Mouse (Mus musculus) thymus, postnatal 36 days (tissue): ENCODE results near the gene Txn1.
A peak's percentile ranks its signal among the peaks of the same experiment; 100 is the strongest.

ENCODE experiments used
- DNase-seq, 2 experiments: peaks; one replicate each; pipeline ENCODE4 v3.0.0; 2022; ENCODE audit warnings: mixed read lengths in 2 of 2

The Txn1 gene

DNA sequence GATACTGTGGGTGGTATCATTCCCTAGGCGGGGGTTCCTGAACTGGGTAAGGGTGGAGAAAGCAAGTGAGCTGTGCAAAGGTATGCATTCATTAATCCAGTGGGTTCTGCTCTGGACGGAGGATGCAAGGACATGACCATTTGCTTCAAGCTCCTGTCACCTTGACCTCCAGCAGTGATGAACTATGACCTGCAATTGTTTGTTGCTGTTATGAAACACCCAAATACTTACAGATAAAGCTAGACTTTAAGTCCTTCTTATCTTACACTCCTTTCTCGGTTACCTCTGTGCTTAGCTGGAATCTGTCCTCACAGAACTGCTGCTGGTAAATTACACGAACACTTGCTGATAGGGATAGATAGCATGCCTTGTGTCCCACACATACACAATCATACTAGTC is 15.6 kb downstream of the Txn1 start:
- DNase-seq, result no peak

DNA sequence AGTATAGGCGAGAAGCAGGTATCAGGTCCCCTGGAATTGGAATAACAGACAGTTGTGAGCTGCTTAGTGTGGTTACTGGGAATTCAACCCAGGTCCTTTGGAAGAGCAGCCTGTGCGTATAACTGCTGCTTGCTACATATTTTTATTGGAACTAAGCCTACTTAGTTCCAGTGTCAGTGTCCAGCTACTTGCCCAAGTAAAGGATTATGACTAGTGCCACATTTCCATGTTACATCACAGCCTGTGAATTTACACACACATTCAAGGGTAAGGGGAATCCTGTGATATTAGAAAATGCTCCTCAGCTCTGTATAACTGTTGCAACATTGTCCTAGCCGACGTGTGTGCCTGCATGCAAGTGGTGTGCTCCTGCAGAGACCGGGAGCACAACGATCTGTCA is 18.9 kb downstream of the Txn1 start:
- no peak for DNase-seq

GRCm38 (mm10) chr4:57934181-57934580 is 22.0 kb downstream of the Txn1 start:
- DNase-seq, result no peak

DNA sequence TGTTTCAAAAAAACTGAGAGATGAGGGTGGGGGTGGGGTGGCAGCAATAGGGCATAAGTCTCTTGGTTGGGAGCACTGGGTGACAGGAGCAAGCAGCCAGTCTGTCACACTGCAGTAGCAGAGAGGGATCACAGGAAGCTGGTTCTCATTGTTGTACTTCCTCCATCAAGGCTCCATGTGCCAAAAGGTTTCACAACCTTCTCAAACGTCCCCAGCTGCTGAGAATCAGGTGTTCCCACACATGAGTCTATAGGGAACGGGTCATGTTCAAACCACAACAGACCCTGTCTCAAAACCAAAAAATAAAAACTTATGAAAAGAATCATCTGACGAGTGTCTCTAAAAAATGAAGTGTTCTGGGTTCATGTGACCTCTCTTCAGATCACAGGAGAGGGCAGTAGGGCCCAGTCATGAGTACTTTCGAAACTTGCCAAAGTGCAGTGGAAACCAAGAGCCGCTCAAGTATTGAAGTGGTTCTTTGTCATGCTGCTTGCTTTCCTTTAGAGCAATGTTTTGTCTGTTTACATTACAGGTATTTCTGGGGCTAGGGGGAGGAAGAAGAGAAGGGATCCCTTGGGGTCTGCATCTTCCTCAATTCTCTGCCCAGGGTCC is 25.5 kb downstream of the Txn1 start:
- no peak for DNase-seq

- no peak for DNase-seq
Measured at GRCm38 (mm10) chr4:57927464-57928205, 28.6 kb downstream of the Txn1 start.

DNA sequence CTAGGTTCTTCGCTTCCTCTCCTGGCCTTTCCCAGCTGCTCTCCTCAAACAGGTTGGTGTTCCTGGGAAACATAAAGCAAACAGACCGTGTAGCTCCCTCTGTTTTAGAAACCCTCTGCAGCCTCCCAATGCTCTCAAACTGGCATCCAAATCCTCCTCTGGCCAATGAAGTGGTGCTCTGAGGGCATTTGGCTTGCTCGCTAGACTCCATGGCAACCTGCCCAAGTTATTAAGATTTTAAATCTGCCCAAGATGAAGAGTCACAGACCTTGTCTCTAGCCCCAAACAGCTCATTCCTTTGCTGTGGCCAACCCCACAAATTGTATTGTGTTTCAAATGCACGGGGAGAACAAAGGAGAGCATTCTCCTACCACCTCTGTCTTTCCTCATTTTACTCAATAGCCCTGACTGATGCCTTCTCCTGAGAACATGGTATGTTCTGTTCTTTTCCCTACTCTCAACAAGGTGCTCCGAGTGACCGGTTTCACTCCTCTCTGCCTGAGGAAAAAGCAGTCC is 31.6 kb downstream of the Txn1 start:
- DNase-seq, result no peak

- DNase-seq, result no peak
Measured at GRCm38 (mm10) chr4:57922171-57922570, 34.0 kb downstream of the Txn1 start.

DNA sequence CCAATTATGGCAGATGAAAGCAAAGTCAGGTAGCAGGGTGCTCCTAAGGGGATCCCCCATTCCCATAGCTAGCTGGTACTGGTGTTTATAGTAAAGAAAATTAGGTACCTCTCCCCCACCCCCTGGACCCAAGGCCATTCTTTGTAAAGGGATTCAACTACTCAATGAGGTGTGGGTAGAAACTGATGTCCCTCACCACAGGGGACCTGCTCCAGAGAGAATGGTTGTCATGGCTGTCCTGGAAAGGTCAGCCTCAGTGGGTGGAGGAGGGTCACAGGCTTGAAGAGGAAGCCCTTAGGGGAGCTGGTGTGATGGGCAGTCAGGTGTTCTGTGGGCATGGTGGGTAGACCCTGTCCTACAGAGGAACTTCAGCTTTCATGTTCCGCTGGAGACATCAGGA is 35.7 kb downstream of the Txn1 start:
- no peak for DNase-seq

GRCm38 (mm10) chr4:57919494-57920423 is 36.5 kb downstream of the Txn1 start:
- DNase-seq, result no peak

GRCm38 (mm10) chr4:57916711-57917110 is 39.5 kb downstream of the Txn1 start:
- no peak for DNase-seq

DNA sequence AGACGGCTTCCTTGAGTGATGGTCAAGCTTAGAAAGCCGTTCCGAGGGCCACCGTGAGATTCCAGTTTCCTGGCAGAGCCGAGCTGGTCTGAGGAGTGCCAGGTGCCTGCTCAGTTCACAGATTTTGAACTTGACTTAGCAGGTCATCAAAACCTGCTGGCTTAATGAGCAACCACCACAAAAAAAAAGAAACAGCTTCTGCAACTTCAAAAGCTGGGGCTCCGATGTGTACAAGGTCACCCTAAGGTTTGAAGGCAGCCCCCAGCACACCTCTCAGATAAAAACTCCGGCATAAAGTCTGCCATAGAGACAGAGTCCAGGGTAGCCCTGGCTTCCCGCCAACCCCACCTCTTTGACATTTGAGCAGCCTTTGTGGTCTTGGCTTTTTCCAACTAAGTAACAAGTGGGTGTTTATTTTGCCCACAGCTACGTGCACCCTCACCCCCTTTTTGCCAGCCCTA is 40.0 kb downstream of the Txn1 start, which contains the start of gene D630039A03Rik:
Gene D630039A03Rik, minus strand, starts transcription at position 97 of the 461 bp plus-strand sequence.
- peak; percentile 33 to 38 for DNase-seq

GRCm38 (mm10) chr4:57915216-57915965 is 40.8 kb downstream of the Txn1 start:
- DNase-seq, result peak in 1 of 2 experiments; percentile 14

- no peak for DNase-seq
Measured at GRCm38 (mm10) chr4:57914193-57915190, 41.7 kb downstream of the Txn1 start.

GRCm38 (mm10) chr4:57913021-57913420 is 43.2 kb downstream of the Txn1 start:
- no peak for DNase-seq

DNA sequence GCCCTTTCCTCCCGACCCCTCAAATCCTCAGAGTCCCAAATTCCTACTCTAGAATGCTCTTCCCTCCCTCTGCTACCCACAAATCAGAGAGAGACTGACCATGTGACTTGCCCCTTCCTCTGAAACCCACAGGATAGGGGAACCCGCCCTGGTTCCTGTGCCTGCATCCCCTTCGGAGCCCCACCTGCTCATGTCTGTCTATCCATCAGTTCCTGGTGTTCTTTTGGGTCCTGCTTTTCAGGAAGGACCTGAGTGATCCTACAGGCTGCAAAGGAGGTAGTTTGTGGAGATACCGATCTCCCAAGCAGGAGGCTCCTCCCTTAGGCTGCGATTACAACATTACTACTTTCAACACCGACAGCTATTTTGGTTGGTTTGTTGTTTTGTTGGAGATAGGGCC is 47.4 kb downstream of the Txn1 start:
- DNase-seq, result no peak

DNA sequence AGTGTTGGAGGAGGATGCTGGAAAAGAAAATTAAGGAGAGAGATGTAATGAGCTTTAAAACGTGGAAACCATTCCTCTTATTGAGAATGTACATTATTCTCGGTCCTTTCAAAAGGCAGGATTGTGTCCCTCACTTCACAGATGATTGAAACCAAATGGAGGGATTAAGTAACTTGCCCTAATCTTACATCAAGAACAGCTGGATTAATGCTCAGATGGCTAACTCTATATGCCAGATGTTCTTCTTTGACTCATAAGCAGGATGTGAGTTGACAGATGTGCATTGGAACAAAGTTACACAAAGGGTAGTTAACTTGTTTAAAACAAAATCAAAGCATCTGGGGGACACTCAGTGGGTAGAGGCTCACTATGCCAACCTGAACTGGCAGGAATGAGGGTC is 49.5 kb downstream of the Txn1 start:
- no peak for DNase-seq

- no peak for DNase-seq
Measured at GRCm38 (mm10) chr4:57904638-57905037, 51.6 kb downstream of the Txn1 start.

DNA sequence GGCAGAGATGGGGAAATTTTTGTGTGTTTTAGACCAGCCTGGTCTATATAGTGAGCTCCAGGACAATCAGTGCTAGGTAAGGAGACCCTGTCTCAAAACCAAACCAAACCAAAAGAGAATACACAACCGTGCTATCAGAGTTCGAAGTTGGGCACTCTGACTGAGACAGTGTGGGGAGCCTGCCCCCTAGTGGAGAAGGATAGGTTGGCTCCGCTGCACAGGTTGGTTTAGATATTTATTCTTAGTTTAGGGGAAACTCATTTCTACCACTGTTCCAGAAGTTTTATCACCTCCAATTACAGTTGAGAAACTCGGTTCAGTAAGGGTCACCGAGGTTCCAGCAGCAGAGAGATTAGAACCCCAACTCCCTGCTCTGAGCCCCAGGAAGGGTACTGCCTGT is 52.0 kb downstream of the Txn1 start:
- peak; percentile 63 to 74 for DNase-seq

GRCm38 (mm10) chr4:57902619-57903018 is 53.6 kb downstream of the Txn1 start:
- DNase-seq, result no peak

- peak; percentile 53 to 56 for DNase-seq
Measured at GRCm38 (mm10) chr4:57901210-57901609, 55.0 kb downstream of the Txn1 start.

DNA sequence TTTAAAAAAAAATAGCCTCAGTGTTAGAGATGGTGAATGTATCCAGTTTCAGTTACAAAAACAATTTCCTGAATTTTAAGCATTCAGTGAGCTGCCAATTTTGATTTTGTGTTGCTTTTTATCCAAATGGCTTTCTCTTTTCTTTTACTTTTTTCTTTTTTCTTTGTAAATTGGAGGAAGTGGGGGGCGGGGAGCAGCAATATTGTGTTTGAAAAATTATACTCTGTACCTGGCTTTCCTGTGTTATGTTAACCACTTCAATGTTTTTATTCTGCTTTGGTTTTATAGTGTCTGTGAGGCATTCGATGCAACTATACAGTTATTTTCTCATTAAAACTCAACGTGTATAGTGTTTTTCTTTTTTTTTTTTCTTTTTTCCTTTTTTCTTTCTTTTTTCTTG is 59.6 kb downstream of the Txn1 start:
- DNase-seq, result peak; percentile 33 to 42
